Mouse (Mus musculus) kidney, adult 10 weeks (tissue): Measurements from ENCODE around the gene Bad. TPM values are rescaled to one million over a fixed set of nuclear protein-coding genes. Genes with fewer than 3 reads are reported as not detected.

Experiments
- polyA plus RNA-seq: library from polyadenylated mRNA; stranded (reverse); fragments of 350-450 nt; fragmentation: Illumina TruSeq; extraction: RNeasy Lipid Tissue Mini Kit (QIAGEN cat#74804); gene quantifications from one replicate; pipeline ENCODE4 v1.2.3, GENCODE M21; 2014; ENCODE audit warnings: low read depth, low replicate concordance

Gene Bad
- polyA plus RNA-seq, 1 experiment from 2014 or later: 1.1 TPM

Other genes with a start within 250 kb of the Bad start
- gene Rps6ka4, start 101.2 kb upstream of the Bad start, polyA plus RNA-seq: not detected
- not detected for gene Ccdc88b, start 83.7 kb upstream of the Bad start, polyA plus RNA-seq
- 17.5 TPM for gene Trmt112, start 32.2 kb upstream of the Bad start, polyA plus RNA-seq
- 192 TPM for gene Prdx5, start 31.8 kb upstream of the Bad start, polyA plus RNA-seq
- 2.4 TPM for gene Esrra, start 20.0 kb upstream of the Bad start, polyA plus RNA-seq
- gene Catsperz, start 16.5 kb upstream of the Bad start, polyA plus RNA-seq: not detected
- not detected for gene Kcnk4, start 7.3 kb upstream of the Bad start, polyA plus RNA-seq
- gene Gpr137, start 619 bp downstream of the Bad start, polyA plus RNA-seq: not detected
- 4.0 TPM for gene Ppp1r14b, start 33.1 kb downstream of the Bad start, polyA plus RNA-seq
- gene Plcb3, start 34.6 kb downstream of the Bad start, polyA plus RNA-seq: 1.8 TPM
- 13.6 TPM for gene Fkbp2, start 38.6 kb downstream of the Bad start, polyA plus RNA-seq
- gene Vegfb, start 45.8 kb downstream of the Bad start, polyA plus RNA-seq: 10.3 TPM
- gene Dnajc4, start 50.7 kb downstream of the Bad start, polyA plus RNA-seq: not detected
- gene Nudt22, start 54.3 kb downstream of the Bad start, polyA plus RNA-seq: not detected
- gene Trpt1, start 54.3 kb downstream of the Bad start, polyA plus RNA-seq: not detected
- not detected for gene Fermt3, start 77.6 kb downstream of the Bad start, polyA plus RNA-seq
- gene Stip1, start 98.1 kb downstream of the Bad start, polyA plus RNA-seq: 47.9 TPM
- 3.9 TPM for gene Macrod1, start 114.9 kb downstream of the Bad start, polyA plus RNA-seq
- gene Flrt1, start 163.9 kb downstream of the Bad start, polyA plus RNA-seq: 5.8 TPM